Mouse (Mus musculus): Measurements from ENCODE around the gene Tmem178. TPM values are rescaled to one million over a fixed set of nuclear protein-coding genes. Genes with fewer than 3 reads are reported as not detected.
A peak's percentile ranks its signal among the peaks of the same experiment; 100 is the strongest.

Gene Tmem178
- polyA plus RNA-seq, 1 experiment from 2014 or later = 11.7 TPM

DNA sequence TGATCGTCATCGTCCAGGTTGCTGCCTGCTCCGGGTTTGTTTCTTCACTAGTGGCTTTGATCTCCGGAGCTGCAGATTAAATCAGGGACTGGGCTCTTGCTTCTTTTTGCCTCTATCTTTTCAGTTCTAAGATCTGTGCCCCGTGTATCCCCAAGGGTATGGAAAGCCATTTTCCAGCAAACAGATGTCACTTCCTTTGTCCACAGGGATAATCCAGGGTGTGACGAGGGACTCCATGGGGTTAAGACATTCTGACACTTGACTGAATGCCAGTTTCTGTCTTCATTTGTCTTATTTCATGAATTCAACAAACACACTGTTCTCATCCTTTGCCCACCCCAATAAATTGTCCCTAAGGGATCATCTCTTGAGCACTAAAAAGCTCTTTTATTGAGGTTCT lies 54.5 kb downstream of the Tmem178 start:
- Histone ChIP-seq H3K9ac (ENCODE audit: low read depth, low read length) (no peak overlapping the region), H3K27ac (ENCODE audit: low read depth, low read length) (no peak overlapping the region), H3K9me3 (ENCODE audit: control insufficient read depth, low read length) (no peaks in the 10 kb centered on the region), H3K4me1 (ENCODE audit: control insufficient read depth, insufficient read depth, low read length) (no peaks in the 10 kb centered on the region), H3K4me3 (ENCODE audit: low read length) (no peak overlapping the region), H3K36me3 (ENCODE audit: control insufficient read depth, insufficient read depth, low read length) (no peaks in the 10 kb centered on the region), H3K4me2 (replicated peaks; ENCODE audit: low read depth, low read length) (no peak overlapping the region), H3K27me3 (ENCODE audit: control insufficient read depth, insufficient read depth, low read length) (no peaks in the 10 kb centered on the region)
- no peak for ATAC-seq (ENCODE audit: low FRiP score, low TSS enrichment)
- 61% methylated on average over 6 of the region's 6 CpGs for WGBS

DNA sequence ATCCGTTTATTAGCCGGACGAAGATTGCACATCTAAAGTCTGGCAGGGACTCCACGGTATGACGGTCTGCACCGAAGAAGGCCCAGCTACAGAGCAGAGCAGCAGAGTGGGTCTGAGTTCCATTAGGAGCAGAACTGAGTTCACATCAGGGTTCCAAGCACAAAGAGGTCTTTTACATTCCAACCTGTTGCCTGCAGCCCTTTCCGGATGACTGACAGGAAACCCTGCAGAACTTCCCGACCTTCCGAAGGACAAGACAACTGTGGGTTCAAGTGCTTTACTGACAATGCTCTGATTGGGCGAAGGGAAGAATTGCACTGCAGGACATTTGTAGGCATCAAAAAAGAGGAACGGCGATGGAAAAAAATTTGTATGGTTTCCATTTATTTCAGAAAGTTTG lies 56.6 kb downstream of the Tmem178 start:
- Histone ChIP-seq H3K36me3 (ENCODE audit: control insufficient read depth, insufficient read depth, low read length) (no peaks in the 10 kb centered on the region), H3K9ac (ENCODE audit: low read depth, low read length) (no peak overlapping the region), H3K27me3 (ENCODE audit: control insufficient read depth, insufficient read depth, low read length) (no peaks in the 10 kb centered on the region), H3K4me2 (replicated peaks; ENCODE audit: low read depth, low read length) (no peak overlapping the region), H3K9me3 (ENCODE audit: control insufficient read depth, low read length) (no peaks in the 10 kb centered on the region), H3K27ac (ENCODE audit: low read depth, low read length) (no peak overlapping the region), H3K4me1 (ENCODE audit: control insufficient read depth, insufficient read depth, low read length) (no peaks in the 10 kb centered on the region), H3K4me3 (ENCODE audit: low read length) (no peak overlapping the region)
- no peak for ATAC-seq (ENCODE audit: low FRiP score, low TSS enrichment)
- WGBS = 78% methylated on average over 12 of the region's 12 CpGs

DNA sequence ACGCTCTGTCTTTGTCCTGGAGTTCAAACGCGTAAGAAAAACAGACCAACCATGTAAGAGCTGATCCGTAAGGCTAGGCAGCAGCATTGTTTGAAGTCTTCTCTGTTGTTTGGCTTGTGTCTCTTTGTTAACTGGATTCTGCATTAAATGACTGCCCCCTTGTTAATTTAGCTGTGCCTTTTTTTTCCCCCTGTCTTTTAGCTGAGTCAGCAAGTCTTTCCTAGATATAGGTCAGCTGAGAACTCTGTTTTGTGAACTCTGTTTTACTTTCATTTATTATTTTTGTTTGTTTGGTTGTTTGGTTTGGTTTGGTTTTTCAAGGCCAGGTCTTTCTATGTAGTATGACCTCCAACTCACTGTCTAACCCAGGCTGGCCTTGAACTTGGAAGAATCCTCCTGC lies 57.2 kb downstream of the Tmem178 start:
- Histone ChIP-seq H3K4me2 (replicated peaks; ENCODE audit: low read depth, low read length) (no peak overlapping the region), H3K4me1 (ENCODE audit: control insufficient read depth, insufficient read depth, low read length) (no peaks in the 10 kb centered on the region), H3K9ac (ENCODE audit: low read depth, low read length) (no peak overlapping the region), H3K27me3 (ENCODE audit: control insufficient read depth, insufficient read depth, low read length) (no peaks in the 10 kb centered on the region), H3K4me3 (ENCODE audit: low read length) (no peak overlapping the region), H3K27ac (ENCODE audit: low read depth, low read length) (no peak overlapping the region), H3K9me3 (ENCODE audit: control insufficient read depth, low read length) (no peaks in the 10 kb centered on the region), H3K36me3 (ENCODE audit: control insufficient read depth, insufficient read depth, low read length) (no peaks in the 10 kb centered on the region)
- ATAC-seq (ENCODE audit: low FRiP score, low TSS enrichment) = no peak
- 85% methylated on average over 4 of the region's 4 CpGs for WGBS

DNA sequence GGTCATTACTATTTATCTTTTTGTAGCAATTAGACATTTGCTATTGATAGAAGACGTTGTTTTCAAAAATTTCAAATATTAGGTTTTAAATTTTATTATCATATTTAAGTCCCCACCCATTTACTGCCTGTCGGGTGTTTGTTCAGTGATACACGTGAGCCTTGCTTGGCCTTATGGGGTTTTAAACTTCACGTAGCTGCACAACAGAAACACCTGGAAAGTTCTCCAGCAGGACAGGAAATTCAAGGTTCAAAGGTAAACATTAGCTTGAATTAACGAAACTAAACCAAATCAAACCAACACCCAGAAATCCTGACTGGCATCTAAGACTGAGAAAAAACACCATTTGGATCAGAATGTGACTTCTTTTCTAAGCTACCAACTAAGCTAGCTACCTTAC lies 57.7 kb downstream of the Tmem178 start:
- no peak overlapping the region for H3K9ac ChIP-seq (ENCODE audit: low read depth, low read length)
- H3K9me3 ChIP-seq (ENCODE audit: control insufficient read depth, low read length) = no peaks in the 10 kb centered on the region
- H3K36me3 ChIP-seq (ENCODE audit: control insufficient read depth, insufficient read depth, low read length) = no peaks in the 10 kb centered on the region
- no peaks in the 10 kb centered on the region for H3K4me1 ChIP-seq (ENCODE audit: control insufficient read depth, insufficient read depth, low read length)
- no peak overlapping the region for H3K4me2 ChIP-seq (replicated peaks; ENCODE audit: low read depth, low read length)
- 70% methylated on average over 5 of the region's 5 CpGs for WGBS
- H3K4me3 ChIP-seq (ENCODE audit: low read length) = no peak overlapping the region
- H3K27ac ChIP-seq (ENCODE audit: low read depth, low read length) = no peak overlapping the region
- H3K27me3 ChIP-seq (ENCODE audit: control insufficient read depth, insufficient read depth, low read length) = no peaks in the 10 kb centered on the region
- ATAC-seq (ENCODE audit: low FRiP score, low TSS enrichment) = no peak

DNA sequence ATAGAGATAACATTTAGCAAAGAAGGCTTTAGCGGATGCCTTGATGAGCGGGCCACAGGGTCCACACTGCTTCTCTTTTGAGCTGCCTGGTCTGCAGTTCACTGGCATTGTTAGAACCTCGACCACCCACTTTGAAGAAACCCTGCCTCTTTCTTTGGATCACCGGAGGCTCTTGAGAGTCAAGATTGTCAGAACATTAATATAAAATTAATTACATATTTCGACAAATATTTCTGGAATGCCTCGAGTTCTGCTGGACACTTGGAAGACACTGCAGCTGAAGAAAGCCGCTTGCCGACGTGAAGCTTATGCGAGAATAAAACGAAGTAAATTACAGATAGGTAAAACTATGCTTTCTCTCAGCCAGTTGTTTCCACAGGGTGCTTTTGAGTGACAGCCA lies 60.0 kb downstream of the Tmem178 start:
- Histone ChIP-seq H3K9ac (ENCODE audit: low read depth, low read length) (no peak overlapping the region), H3K9me3 (ENCODE audit: control insufficient read depth, low read length) (no peaks in the 10 kb centered on the region), H3K36me3 (ENCODE audit: control insufficient read depth, insufficient read depth, low read length) (no peaks in the 10 kb centered on the region), H3K27ac (ENCODE audit: low read depth, low read length) (no peak overlapping the region), H3K4me3 (ENCODE audit: low read length) (no peak overlapping the region), H3K4me2 (replicated peaks; ENCODE audit: low read depth, low read length) (no peak overlapping the region), H3K4me1 (ENCODE audit: control insufficient read depth, insufficient read depth, low read length) (no peaks in the 10 kb centered on the region; the same call in 1 of the 2 replicates), H3K27me3 (ENCODE audit: control insufficient read depth, insufficient read depth, low read length) (no peaks in the 10 kb centered on the region)
- ATAC-seq (ENCODE audit: low FRiP score, low TSS enrichment) = no peak
- WGBS = 85% methylated on average over 11 of the region's 11 CpGs

GRCm38 (mm10) chr17:81005292-81005691 lies 60.9 kb downstream of the Tmem178 start:
- no peak for ATAC-seq (ENCODE audit: low FRiP score, low TSS enrichment)
- H3K4me2 ChIP-seq (replicated peaks; ENCODE audit: low read depth, low read length) = no peak overlapping the region
- no peaks in the 10 kb centered on the region for H3K27me3 ChIP-seq (ENCODE audit: control insufficient read depth, insufficient read depth, low read length)
- no peak overlapping the region for H3K4me3 ChIP-seq (ENCODE audit: low read length)
- no peaks in the 10 kb centered on the region; the same call in 1 of the 2 replicates for H3K4me1 ChIP-seq (ENCODE audit: control insufficient read depth, insufficient read depth, low read length)
- H3K36me3 ChIP-seq (ENCODE audit: control insufficient read depth, insufficient read depth, low read length) = no peaks in the 10 kb centered on the region
- no peak overlapping the region for H3K9ac ChIP-seq (ENCODE audit: low read depth, low read length)
- 39% methylated on average over 8 of the region's 8 CpGs for WGBS
- no peak overlapping the region for H3K27ac ChIP-seq (ENCODE audit: low read depth, low read length)
- no peaks in the 10 kb centered on the region for H3K9me3 ChIP-seq (ENCODE audit: control insufficient read depth, low read length)

DNA sequence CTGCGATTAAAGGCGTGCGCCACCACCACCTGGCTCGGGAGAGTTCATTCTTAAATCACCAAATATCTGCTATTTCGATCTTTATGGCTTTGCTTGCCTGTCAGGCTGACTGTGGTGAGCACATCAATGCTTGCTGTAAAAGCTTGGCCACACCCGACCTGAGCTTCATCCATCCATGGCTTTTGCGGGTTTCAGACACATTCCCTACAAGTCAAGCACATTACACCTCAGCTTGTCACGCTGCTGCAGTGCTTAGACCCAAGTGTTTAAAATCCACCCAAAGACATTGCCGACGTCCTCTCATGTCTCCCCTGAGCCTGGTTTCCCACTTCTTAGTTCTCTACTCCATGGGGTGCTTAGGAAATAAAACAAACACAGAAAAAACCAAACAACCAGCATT lies 64.7 kb downstream of the Tmem178 start:
- no peak overlapping the region for H3K4me2 ChIP-seq (replicated peaks; ENCODE audit: low read depth, low read length)
- no peaks in the 10 kb centered on the region for H3K9me3 ChIP-seq (ENCODE audit: control insufficient read depth, low read length)
- no peak overlapping the region for H3K4me3 ChIP-seq (ENCODE audit: low read length)
- H3K9ac ChIP-seq (ENCODE audit: low read depth, low read length) = no peak overlapping the region
- no peaks in the 10 kb centered on the region for H3K27me3 ChIP-seq (ENCODE audit: control insufficient read depth, insufficient read depth, low read length)
- no peak for ATAC-seq (ENCODE audit: low FRiP score, low TSS enrichment)
- 73% methylated on average over 10 of the region's 10 CpGs for WGBS
- no peaks in the 10 kb centered on the region for H3K36me3 ChIP-seq (ENCODE audit: control insufficient read depth, insufficient read depth, low read length)
- H3K4me1 ChIP-seq (ENCODE audit: control insufficient read depth, insufficient read depth, low read length) = no peaks in the 10 kb centered on the region; the same call in 1 of the 2 replicates
- no peak overlapping the region for H3K27ac ChIP-seq (ENCODE audit: low read depth, low read length)

GRCm38 (mm10) chr17:81010199-81010598 lies 65.8 kb downstream of the Tmem178 start:
- no peaks in the 10 kb centered on the region for H3K36me3 ChIP-seq (ENCODE audit: control insufficient read depth, insufficient read depth, low read length)
- H3K4me1 ChIP-seq (ENCODE audit: control insufficient read depth, insufficient read depth, low read length) = no peaks in the 10 kb centered on the region; the same call in 1 of the 2 replicates
- no peak overlapping the region for H3K9ac ChIP-seq (ENCODE audit: low read depth, low read length)
- ATAC-seq (ENCODE audit: low FRiP score, low TSS enrichment) = no peak
- H3K4me2 ChIP-seq (replicated peaks; ENCODE audit: low read depth, low read length) = no peak overlapping the region
- WGBS = 51% methylated on average over 3 of the region's 3 CpGs
- no peak overlapping the region for H3K4me3 ChIP-seq (ENCODE audit: low read length)
- no peak overlapping the region for H3K27ac ChIP-seq (ENCODE audit: low read depth, low read length)
- no peaks in the 10 kb centered on the region for H3K27me3 ChIP-seq (ENCODE audit: control insufficient read depth, insufficient read depth, low read length)
- H3K9me3 ChIP-seq (ENCODE audit: control insufficient read depth, low read length) = no peaks in the 10 kb centered on the region

- no peaks in the 10 kb centered on the region; the same call in 1 of the 2 replicates for H3K4me1 ChIP-seq (ENCODE audit: control insufficient read depth, insufficient read depth, low read length)
- H3K27ac ChIP-seq (ENCODE audit: low read depth, low read length) = no peak overlapping the region
- no peak overlapping the region for H3K4me2 ChIP-seq (replicated peaks; ENCODE audit: low read depth, low read length)
- ATAC-seq (ENCODE audit: low FRiP score, low TSS enrichment) = peak; percentile 80
- H3K36me3 ChIP-seq (ENCODE audit: control insufficient read depth, insufficient read depth, low read length) = no peaks in the 10 kb centered on the region
- H3K27me3 ChIP-seq (ENCODE audit: control insufficient read depth, insufficient read depth, low read length) = no peaks in the 10 kb centered on the region
- H3K9ac ChIP-seq (ENCODE audit: low read depth, low read length) = no peak overlapping the region
- WGBS = 56% methylated on average over 18 of the region's 18 CpGs
- no peaks in the 10 kb centered on the region for H3K9me3 ChIP-seq (ENCODE audit: control insufficient read depth, low read length)
- no peak overlapping the region for H3K4me3 ChIP-seq (ENCODE audit: low read length)
Measured at GRCm38 (mm10) chr17:81010844-81011685, 66.6 kb downstream of the Tmem178 start.
